Mouse (Mus musculus) left cerebral cortex, postnatal 14 days (tissue): Measurements from ENCODE around the gene Irak2. TPM values are rescaled to one million over a fixed set of nuclear protein-coding genes. Genes with fewer than 3 reads are reported as not detected.
"Not testable (repeated sequence)": the region's sequence is repeated elsewhere in the genome, so short reads cannot be mapped to it uniquely, and the experiment has no call there.

Experiments
- DNase-seq, 2 experiments: peaks; one replicate each; pipeline ENCODE4 v3.0.0; 2021 to 2022; ENCODE audit warnings: low spot score in 2 of 2, mixed read lengths in 1 of 2
- intact Hi-C: fragments of 180-260 bp; cut with DNase I; formaldehyde crosslinking; loops from one replicate; pipeline ENCODE4 v1.15.1; 2025
- total RNA-seq, 2 experiments: library from RNA; stranded (reverse); gene quantifications; 2 replicates each; pipeline ENCODE4 v1.2.3; 2021

Irak2 gene
- total RNA-seq, 2 experiments from 2014 or later = 19.5 to 23.5 TPM

DNA sequence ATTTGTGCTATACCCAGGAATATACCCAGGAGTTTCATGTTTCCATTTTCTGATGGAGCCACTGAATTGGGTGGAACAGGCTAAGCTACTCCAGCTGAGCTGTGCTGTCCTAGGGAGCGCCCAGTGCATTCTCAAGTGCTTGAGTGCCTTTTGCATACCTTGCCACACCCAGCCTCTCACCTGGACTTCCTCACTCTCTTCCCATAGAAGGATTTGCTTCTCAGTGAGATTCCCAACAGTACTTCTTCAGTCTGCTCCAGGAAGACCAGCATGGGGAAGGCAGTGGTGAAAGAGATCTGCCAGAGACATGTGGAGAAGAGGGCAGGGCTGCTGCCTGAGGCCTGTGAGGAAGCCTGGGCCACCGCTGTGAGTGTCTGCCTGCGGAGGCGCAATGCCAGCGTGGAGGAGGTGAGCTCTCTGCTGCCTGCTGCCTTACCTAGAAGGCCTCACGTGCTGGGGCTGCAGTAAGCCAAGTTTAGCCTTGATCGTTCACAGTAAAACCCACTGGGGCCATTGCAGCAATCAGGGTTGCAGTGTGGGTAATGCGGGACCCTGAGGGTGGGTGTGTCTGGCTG lies 48.4 kb downstream of the Irak2 start:
- intact Hi-C loops = no loop called here
- DNase-seq = no peak

DNA sequence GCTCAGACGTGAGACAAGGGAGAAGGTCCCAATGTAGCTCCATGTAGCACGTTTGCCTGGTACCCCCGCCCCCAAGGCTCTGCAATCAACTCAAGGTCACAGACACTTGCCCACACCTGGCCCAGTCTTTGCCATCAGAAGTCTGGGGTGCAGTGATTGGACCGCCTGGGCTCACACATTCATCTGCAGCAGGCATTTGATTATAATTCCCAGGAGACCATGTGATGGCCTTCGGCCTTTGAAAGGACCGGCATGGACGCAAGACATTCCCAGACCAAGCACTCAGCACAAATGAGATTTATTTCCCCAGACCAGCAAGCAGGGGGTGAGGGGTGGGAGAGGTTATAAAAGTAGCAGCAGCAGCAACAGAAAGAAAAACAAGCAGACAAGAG lies 51.7 kb downstream of the Irak2 start:
- intact Hi-C loops = no loop called here
- DNase-seq = no peak

DNA sequence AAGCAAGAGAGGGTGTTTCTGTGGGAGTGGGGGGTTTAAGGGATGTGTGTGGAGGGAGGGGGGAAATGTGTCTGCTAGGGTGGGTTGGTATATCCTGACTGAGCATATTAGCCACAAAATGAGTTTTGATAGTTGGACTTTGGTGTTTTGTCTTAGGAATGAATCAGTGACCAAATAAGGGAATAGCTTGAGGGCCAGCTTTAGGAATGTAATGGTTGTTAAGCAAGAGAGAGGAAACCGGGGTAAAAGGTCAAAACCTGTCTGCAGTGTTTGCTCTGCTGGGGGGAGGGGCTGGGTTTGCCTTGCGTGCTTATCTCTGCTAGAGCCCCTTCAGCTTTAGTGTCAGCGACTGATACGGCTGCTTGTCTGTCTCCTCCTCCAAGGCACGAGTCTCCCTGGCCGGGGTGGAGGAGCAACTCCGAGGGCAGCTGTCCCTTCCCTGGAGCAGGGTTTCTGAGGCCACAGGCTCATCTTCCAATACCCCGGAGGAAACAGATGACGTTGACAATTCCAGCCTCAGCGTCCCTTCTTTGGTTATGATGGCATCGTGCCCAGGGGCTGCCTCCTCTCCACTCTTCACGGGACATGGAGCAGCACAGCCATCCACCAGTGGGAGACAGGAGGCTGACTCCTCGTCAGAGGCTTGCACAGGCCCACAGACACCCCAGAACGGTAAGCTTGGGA lies 52.3 kb downstream of the Irak2 start:
- no peak for DNase-seq
- intact Hi-C loops = no loop called here

DNA sequence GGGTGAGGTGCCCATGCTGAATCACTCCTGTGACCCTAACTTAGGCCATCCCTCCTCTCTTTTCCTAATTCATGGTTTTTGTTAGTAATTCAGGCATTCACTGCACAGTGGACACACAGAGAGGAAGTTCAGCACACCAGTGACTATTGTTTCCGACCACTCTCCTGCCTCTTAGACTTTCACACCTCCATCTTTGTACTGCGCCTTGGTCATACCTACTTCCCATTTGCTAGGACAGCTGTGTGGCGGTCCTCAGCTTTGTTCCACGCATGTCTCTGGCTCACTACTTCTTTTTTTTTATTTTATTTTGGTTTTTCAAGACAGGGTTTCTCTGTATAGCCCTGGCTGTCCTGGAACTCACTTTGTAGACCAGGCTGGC lies 52.8 kb downstream of the Irak2 start:
- intact Hi-C loops = no loop called here
- no peak for DNase-seq

DNA sequence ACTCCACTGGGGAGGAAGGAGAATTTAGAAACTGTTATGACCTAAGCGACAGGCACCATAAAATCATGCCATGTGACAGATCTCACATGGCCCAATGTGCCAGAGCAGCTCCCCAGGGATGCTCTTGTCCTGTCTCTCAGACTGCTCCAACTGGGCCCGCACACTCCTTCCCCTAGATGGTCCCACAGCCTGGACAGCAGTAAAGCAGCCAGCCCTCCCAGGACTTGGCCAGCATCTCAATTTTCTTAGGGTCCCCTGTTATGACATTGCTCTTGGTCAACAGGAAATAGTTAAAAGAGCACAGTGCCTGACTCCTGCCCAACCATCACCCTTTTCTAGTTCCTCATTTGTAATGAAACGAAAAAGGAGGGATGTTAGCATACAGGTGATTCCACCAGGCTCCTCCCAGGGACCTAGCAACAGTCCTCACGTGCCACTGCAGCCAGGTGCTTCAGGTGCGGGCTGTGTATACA lies 54.4 kb downstream of the Irak2 start:
- intact Hi-C loops = no loop called here

DNA sequence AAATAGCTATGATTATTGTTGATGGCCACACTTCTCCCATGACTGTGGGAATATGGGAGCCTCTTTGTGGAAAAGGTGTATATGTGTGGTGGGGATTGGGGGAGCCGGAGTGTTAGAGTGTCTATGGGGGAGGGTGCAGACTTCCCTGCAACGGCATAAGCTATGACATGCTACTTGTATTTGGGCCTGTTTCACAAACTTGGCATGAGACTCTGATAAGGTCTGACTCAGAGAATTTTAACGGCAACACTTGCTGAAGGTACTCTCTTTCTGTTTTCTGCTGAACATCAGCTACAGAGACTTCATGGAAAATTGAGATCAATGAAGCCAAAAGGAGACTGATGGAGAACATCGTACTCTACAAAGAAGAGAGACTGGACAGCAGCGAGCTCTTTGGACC lies 55.1 kb downstream of the Irak2 start:
- no peak for DNase-seq
- intact Hi-C loops = no loop called here

More for the DNA sequence above, 54.4 kb downstream of the Irak2 start:
- DNase-seq = no peak

DNA sequence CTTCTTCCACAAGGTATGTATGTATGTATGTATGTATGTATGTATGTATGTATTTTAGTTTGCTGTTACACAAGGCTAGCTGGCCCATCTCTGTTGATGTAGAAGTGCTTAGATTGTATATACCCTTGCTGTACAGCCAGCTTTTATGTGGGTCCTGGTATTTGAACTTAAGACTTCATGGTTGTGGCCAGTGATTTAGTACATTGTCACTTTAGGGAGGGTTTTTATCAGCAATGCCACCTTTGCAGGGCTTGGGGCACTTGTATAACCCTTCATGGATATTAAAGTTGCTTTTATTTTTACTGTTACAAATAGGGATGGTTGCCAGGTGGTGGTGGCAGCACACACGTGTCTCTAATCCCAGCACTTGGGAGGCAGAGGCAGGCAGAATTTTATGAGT lies 56.9 kb downstream of the Irak2 start:
- DNase-seq = no peak
- intact Hi-C loops = no loop called here

DNA sequence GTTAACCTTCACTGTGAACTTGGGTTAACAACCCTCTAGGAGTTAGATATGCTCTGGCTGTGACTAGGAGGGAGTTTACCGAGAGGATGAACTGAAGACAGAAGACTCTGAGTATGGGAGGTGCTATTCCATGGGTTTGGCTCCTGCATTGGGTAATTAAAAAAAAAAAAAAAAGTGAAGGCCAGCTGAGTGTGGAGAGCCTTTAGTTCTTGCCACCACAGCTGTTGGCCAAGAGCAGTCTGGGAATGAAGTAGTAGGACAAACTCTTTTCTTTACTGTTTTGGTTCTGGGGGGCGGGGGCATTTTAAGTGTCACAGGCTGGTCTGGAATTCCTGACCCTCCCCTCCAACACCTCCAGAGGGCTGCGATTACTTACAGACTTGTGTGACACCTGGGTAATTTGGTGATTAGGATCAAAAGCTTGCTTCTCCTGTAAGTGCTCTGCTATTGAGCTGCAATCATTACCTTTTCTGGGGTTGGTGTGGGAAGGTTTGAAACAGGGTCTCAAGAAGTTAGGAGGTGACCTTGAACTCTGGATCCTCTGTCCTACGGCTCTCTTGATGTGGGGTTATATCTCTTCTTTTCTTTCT lies 57.6 kb downstream of the Irak2 start:
- intact Hi-C loops = no loop called here
- DNase-seq = no peak

DNA sequence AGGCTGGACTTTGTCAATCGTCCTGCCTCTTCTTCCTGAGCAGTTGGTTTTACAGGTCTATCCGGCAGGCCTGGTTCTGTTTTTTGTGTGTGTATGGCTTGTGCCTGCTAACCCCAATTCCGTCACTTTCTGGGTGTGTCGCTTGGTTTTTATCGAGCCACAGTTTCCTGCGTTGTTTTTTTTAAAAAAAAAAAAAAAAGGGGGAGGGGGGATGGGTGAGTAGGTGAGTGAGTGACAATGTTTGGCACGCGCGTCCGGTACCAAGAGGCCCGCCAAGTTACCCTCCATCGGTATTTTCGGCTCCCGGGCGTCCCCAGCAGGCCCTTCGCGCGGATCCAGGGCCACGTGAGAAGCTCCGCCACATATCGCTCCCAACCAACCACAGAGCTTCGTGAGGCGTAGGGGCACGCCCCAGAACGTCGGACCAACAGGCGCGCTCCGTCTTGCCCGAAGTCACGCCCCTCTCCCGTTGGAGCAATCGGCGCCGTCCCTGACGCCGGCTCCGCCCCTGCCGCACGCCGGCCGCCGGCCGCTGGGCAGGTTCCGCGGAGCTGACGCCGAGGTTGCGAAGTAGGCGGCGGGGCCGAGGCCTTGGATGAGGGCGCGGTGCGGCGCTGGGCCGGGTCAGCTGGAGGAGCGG lies 58.4 kb downstream of the Irak2 start, which contains the start of gene Tatdn2:
TSS of gene Tatdn2 (plus strand) at position 469 of the 640 bp plus-strand sequence.
- intact Hi-C loops = no loop called here
- DNase-seq = peak; percentile 97 to 98

DNA sequence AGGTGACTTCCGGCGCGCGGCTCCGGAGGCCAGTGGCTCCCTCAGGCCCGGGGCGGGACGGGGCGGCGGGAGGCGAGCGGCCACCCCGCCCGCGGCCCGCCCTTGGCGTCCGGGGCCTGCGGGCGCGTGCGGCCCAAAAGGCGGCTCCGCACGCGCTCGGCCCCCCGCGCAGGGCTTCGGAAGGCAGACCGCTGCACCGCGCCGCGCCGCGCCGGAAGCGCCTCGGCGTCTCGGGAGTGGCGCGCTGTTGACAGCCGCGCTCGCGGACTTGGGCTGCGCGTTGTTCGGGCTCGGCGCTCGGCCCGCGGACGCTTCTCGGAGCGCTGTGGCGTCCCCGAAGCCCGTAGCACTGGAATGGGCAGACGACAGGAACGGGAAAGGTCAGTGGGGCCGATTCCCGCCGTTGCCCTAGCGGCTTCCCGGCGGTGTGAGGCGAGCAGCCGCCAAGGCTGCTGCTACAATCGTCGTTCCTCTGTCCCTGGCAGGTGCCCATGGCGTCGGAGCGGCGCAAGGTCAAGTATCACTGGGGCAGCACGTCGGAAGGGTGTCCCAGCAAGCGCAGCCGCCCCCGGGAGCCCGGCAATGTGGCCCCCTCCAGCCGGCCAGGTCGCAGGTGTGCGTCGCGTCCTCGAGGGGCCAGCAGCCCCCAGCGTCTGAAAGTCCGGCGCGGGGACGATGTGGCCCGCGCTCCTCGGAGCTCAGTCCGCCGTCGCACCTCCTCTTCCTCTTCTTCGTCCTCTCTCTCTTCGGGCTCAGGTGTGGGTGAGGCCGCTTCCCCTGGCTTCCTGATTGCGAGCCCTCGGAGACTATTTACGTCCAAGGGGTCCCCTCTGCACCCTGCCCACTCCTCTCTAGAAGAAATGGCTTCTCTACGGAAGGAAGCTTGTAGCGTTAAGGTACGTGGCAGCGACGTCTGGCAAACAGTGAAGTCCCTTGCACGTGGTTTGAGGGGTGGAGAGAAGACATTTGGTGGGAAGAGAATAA lies 59.2 kb downstream of the Irak2 start:
- intact Hi-C loops = no loop called here
- DNase-seq = peak in 1 of 2 experiments; percentile 18

DNA sequence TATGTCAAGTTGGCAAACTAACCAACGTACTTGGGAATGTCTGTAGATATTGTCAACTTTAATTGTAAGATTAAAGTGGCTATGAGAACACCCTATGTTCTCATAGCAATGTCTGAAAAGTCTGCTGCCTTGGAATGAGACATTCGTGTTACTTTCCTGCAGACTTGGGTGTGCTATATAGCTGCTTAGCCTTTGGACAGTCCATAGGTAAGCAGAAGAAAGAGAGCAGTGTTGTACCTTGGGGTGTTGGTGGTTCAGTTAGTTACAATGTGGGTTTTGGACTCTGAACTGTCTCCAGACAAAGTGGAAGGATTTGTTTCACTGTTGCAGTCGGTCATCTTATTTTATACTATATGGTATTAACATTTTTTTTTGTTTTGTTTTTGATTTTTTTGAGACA lies 74.5 kb downstream of the Irak2 start:
- intact Hi-C loops = loop anchor here (10.0 kb wide), 1 partner anchor 198 kb away; no protein-coding TSS in a partner anchor

DNA sequence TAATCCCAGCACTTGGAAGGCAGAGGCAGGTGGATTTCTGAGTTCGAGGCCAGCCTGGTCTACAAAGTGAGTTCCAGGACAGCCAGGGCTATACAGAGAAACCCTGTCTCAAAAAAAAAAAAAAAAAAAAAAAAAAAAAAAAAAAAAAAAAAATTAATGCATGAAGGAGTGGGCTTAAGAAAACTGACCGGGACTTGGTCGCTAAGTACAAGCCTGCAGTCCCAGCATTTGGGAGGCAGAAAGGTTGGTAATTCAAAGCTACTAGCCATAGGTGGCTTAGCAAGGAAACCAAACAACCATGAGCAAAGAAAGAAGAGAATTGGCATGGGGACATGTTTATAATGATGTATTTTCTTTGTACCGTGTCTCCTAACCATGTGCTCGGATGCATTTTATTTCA lies 75.1 kb downstream of the Irak2 start:
- intact Hi-C loops = loop anchor here (10.0 kb wide), 1 partner anchor 199 kb away; no protein-coding TSS in a partner anchor
- DNase-seq = not testable (repeated sequence)

More for the DNA sequence above, 74.5 kb downstream of the Irak2 start:
- no peak for DNase-seq

DNA sequence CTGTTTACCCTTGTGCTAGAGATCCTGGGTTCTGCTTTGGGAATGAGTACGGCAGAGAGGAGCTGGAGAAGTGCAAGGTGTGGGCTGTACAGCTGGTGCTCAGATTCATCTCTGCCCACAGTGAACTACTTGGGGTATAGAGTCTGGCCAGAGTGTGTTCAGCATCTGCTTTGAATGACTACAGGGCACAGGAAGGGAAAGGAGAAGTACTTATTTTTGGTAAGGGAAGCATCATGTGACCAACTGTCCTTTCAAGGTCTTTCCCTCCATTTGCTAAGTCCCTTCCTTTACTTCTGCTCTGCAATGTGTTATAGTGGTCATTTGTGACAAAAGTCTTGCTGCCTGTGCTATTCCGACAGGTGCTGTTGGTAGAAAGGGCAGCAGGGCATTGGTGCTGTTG lies 76.0 kb downstream of the Irak2 start:
- intact Hi-C loops = loop anchor here (10.0 kb wide), 1 partner anchor 199 kb away; no protein-coding TSS in a partner anchor
- DNase-seq = no peak

DNA sequence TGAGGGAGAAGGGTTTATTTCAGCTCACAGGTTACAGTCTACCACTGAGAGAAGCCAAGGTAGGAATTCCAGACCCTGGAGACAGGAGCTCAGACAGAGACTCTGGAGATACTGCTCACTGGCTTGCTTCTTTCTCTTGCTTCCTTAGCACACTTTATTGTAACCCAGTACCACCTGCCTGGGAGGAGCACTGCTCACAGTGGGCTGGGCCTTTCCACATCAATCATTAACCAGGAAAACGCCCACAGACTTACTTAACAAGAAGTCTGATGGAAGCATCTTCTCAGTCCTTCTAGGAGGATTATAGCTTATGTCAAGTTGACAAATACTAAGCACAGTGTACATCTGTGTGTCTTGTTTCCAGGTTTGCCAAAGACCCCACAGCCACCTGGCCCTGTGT lies 76.5 kb downstream of the Irak2 start:
- intact Hi-C loops = loop anchor here (10.0 kb wide), 1 partner anchor 200 kb away; no protein-coding TSS in a partner anchor
- DNase-seq = no peak

DNA sequence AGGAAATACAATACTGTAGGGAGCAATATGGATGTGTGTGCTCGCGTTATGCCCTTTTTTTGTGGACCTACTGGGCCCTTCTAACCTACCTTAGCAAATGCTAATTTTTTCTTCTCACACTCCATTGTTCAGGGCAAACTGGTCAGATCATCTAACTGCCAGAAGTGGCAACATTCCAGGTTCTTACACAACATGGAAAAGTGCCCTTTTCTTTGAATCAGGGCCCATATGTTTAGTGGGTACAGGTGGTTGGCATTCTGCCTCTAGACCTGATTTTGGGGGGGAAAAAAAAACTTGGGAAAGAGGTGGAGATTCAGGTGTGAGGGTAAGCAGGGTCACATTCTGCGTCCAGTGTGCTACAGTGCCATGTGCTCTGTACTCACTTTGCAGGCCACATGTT lies 79.3 kb downstream of the Irak2 start:
- intact Hi-C loops = loop anchor here (10.0 kb wide), 1 partner anchor 203 kb away; no protein-coding TSS in a partner anchor
- no peak for DNase-seq

DNA sequence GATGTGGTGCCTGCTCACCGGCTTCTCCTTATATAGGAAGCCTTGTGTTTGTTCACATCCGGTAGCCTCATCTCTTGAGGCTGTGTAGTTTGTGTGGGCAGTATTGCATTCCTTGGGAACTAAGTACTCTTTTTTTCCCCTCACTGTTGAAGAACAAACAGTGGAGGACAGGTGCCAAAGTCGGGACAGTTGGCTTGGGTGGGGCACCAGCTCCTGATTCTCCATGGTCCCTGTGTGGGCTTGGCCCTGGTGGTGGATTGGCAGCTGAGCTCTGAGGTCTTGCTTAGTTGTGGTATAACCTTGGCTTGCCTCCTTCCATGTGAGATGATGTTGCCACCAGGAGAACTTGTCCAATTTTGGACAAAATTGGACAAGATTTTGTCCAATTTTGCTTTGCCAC lies 81.6 kb downstream of the Irak2 start, which contains the start of gene Ghrl:
TSS of gene Ghrl (minus strand) at position 3 of the 400 bp plus-strand sequence.
- intact Hi-C loops = loop anchor here (10.0 kb wide), 1 partner anchor 205 kb away; no protein-coding TSS in a partner anchor
- DNase-seq = no peak

DNA sequence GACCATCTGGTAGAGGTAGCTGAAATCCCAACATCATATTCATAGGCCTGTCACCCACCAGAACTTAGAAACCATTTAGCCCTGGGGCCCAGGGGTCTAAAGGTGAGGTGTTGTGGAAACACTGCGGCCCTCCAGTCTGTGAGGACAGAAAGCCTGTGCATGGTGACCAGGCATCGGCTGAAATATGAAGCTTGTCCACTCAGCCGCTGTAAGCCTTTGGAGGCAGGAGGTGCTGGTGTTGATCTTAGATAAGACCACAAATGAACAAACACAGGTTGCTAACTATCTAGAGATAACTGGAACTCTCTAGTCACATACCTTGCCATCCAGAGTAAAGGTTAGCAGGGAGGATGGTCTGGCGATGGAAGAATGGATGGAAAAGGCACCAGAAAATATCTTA lies 82.8 kb downstream of the Irak2 start:
- intact Hi-C loops = no loop called here
- DNase-seq = no peak

DNA sequence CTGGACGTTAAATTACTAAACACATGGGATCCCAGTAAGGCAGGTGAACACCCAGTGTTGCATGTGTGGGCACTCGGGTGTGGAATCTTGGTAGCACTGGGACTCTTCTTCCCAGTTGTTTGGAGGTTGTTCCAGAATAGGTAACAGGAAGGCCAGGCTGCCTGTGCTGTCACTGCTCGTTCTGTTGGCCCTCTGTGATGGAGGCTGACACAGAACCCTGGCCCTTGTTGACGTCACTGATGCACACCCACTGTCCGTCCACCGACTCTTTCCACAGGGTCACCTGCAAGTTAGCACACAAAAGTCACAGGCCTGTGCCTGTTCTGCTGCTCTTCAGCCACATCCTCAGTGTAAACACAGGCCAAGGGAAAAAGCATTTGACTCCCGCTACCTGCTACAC lies 89.9 kb downstream of the Irak2 start:
- intact Hi-C loops = no loop called here
- DNase-seq = no peak

DNA sequence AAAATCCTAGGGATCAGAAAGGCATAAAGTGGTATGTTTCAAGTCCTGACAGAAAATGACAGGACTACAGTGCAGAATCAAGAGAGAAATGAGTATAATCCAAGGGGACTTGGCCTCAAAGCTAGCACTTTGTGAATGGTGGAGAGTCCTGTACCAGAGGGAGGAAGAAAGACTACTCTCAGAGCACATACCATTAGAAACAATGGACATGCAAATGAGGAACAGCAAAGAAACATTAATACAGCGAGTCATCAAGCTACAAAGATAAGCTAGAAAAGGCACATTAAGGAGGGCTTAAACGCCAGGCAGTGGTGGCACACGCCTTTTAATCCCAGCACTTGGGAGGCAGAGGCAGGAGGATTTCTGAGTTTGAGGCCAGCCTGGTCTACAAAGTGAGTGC lies 93.0 kb downstream of the Irak2 start:
- intact Hi-C loops = no loop called here
- no peak for DNase-seq
